Mouse (Mus musculus) lung, adult 2 months (tissue): ENCODE data around the gene Msh2.
"Not testable (repeated sequence)": the region's sequence is repeated elsewhere in the genome, so short reads cannot be mapped to it uniquely, and the experiment has no call there.

Source experiments
- CTCF ChIP-seq: fragments of 200-500 bp; IDR thresholded peaks from 2 replicates; pipeline ENCODE4 v1.5.1; 2011; ENCODE audit warnings: mild to moderate bottlenecking, low read length, control low read depth; ENCODE audit not compliant: insufficient read depth
- POLR2A ChIP-seq: fragments of 200-500 bp; IDR thresholded peaks from 2 replicates; pipeline ENCODE4 v1.6.1; 2011; ENCODE audit warnings: low read depth, mild to moderate bottlenecking, control low read depth, low read length, borderline replicate concordance; ENCODE audit errors: extremely low read depth

DNA sequence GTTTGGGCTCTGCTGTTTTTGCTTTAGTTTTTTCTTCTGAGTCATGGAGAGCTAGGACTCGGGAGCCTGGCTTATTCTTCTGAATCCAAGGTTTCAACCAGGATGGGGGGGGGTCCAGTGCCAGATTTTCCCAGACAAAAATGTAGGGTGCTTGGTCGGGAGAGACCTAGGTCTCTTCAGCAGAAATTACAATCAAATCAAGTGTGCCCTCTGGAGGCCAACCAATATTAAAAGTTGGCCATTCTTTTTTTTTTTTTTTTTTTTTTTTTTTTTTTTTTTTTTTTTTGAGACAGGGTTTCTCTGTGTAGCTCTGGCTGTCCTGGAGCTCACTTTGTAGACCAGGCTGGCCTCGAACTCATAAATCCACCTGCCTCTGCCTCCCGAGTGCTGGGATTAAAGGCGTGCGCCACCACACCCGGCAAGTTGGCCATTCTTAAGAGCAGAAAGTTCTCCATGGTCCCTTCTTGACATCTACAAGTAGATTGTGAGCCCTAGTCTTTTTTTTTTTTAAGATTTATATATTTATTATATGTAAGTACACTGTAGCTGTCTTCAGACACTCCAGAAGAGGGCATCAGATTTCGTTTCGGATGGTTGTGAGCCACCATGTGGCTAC lies 10.1 kb upstream of the Msh2 start:
- not testable (repeated sequence) for TF ChIP-seq POLR2A, CTCF
